Mouse (Mus musculus): ENCODE measurements around the gene Akap8l. TPM values are rescaled to one million over a fixed set of nuclear protein-coding genes. Genes with fewer than 3 reads are reported as not detected.

The Akap8l gene
- polyA plus RNA-seq, 1 experiment from 2014 or later: 101 TPM

DNA sequence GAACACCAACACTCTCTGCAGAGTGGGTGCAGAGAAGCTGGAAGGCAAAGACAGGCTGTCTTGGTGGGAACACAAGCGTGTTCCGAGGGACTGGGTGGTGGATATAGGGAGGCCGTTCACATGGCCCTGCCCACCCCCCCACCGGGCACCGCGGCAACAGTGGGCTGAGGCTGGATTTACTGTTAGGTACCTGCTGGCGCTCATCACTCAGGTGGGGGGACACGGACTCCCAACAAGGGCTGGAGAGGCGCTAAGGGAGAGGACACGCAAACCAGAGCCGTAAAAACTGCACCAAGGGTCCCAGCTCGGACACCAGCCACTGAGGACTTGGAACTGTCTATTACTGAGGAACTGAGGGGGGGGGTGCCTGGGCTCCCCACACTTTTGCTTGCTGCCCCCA lies 15.5 kb downstream of the Akap8l start:
- H3K27ac ChIP-seq (ENCODE audit: low read length): no peak overlapping the region
- no peak overlapping the region for H3K9ac ChIP-seq (ENCODE audit: low read length)
- H3K9me3 ChIP-seq (ENCODE audit: control insufficient read depth, low read length): no peaks in the 10 kb centered on the region
- no peaks in the 10 kb centered on the region for H3K27me3 ChIP-seq (ENCODE audit: control insufficient read depth, insufficient read depth, low read depth, low read length)
- H3K4me2 ChIP-seq (ENCODE audit: low read depth, low read length): no peak overlapping the region
- H3K4me3 ChIP-seq (ENCODE audit: low read length): no peak overlapping the region
- no peak for ATAC-seq (ENCODE audit: low read depth)
- H3K4me1 ChIP-seq (replicated peaks; ENCODE audit: control insufficient read depth, insufficient read depth, low read length): no peaks in the 10 kb centered on the region
- H3K36me3 ChIP-seq (ENCODE audit: control insufficient read depth, insufficient read depth, low read length): peaks cover 49% of the 10 kb centered on the region
- WGBS: 91% methylated on average over 12 of the region's 12 CpGs

- H3K9ac ChIP-seq (ENCODE audit: low read length): no peak overlapping the region
- H3K4me1 ChIP-seq (replicated peaks; ENCODE audit: control insufficient read depth, insufficient read depth, low read length): no peaks in the 10 kb centered on the region
- H3K27me3 ChIP-seq (ENCODE audit: control insufficient read depth, insufficient read depth, low read depth, low read length): no peaks in the 10 kb centered on the region
- H3K4me2 ChIP-seq (ENCODE audit: low read depth, low read length): no peak overlapping the region
- H3K36me3 ChIP-seq (ENCODE audit: control insufficient read depth, insufficient read depth, low read length): peaks cover 50% of the 10 kb centered on the region
- no peaks in the 10 kb centered on the region for H3K9me3 ChIP-seq (ENCODE audit: control insufficient read depth, low read length)
- no peak overlapping the region for H3K27ac ChIP-seq (ENCODE audit: low read length)
- H3K4me3 ChIP-seq (ENCODE audit: low read length): no peak overlapping the region
- WGBS: 67% methylated on average over 29 of the region's 31 CpGs
- ATAC-seq (ENCODE audit: low read depth): peak; percentile 19; the same call in 1 of the 2 replicates
These were observed 16.6 kb downstream of the Akap8l start for GRCm38 (mm10) chr17:32333675-32334303.

GRCm38 (mm10) chr17:32327501-32327900 lies 22.9 kb downstream of the Akap8l start:
- no peak for ATAC-seq (ENCODE audit: low read depth)
- Histone ChIP-seq H3K4me3 (ENCODE audit: low read length) (no peak overlapping the region), H3K9me3 (ENCODE audit: control insufficient read depth, low read length) (no peaks in the 10 kb centered on the region), H3K9ac (ENCODE audit: low read length) (no peak overlapping the region), H3K36me3 (ENCODE audit: control insufficient read depth, insufficient read depth, low read length) (peaks cover 36% of the 10 kb centered on the region), H3K27ac (ENCODE audit: low read length) (no peak overlapping the region), H3K4me2 (ENCODE audit: low read depth, low read length) (no peak overlapping the region), H3K27me3 (ENCODE audit: control insufficient read depth, insufficient read depth, low read depth, low read length) (no peaks in the 10 kb centered on the region), H3K4me1 (replicated peaks; ENCODE audit: control insufficient read depth, insufficient read depth, low read length) (no peaks in the 10 kb centered on the region)

GRCm38 (mm10) chr17:32322809-32323208 lies 27.6 kb downstream of the Akap8l start:
- H3K4me3 ChIP-seq (ENCODE audit: low read length): no peak overlapping the region
- no peak overlapping the region for H3K9ac ChIP-seq (ENCODE audit: low read length)
- H3K36me3 ChIP-seq (ENCODE audit: control insufficient read depth, insufficient read depth, low read length): peaks cover 20% of the 10 kb centered on the region
- ATAC-seq (ENCODE audit: low read depth): no peak
- H3K4me2 ChIP-seq (ENCODE audit: low read depth, low read length): no peak overlapping the region
- no peaks in the 10 kb centered on the region for H3K9me3 ChIP-seq (ENCODE audit: control insufficient read depth, low read length)
- no peaks in the 10 kb centered on the region for H3K27me3 ChIP-seq (ENCODE audit: control insufficient read depth, insufficient read depth, low read depth, low read length)
- no peak overlapping the region for H3K27ac ChIP-seq (ENCODE audit: low read length)
- WGBS: 86% methylated on average over 1 of the region's 1 CpGs
- H3K4me1 ChIP-seq (replicated peaks; ENCODE audit: control insufficient read depth, insufficient read depth, low read length): peaks cover 16% of the 10 kb centered on the region

DNA sequence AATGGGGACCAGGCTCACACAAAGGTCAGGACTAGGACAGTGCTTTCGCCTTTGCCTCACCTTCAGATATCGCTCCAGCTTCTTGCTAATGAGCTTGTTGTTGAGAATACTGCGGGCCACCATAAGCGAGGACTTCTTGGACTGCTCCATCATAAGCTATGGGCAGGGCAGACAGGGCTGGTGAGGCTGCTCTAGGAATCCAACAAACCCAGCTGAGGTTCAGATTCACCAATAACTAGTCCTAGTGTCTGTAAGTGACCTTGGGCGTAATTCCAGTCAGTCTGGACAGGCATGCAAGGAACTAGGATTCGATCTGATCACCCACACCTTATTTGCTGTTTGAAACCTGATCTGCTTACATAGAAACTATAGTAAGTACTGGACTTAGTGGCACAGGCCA lies 28.6 kb downstream of the Akap8l start:
- Histone ChIP-seq H3K36me3 (ENCODE audit: control insufficient read depth, insufficient read depth, low read length) (peaks cover 26% of the 10 kb centered on the region), H3K4me2 (ENCODE audit: low read depth, low read length) (peak overlapping the region; percentile 94), H3K4me1 (replicated peaks; ENCODE audit: control insufficient read depth, insufficient read depth, low read length) (peaks cover 16% of the 10 kb centered on the region), H3K9me3 (ENCODE audit: control insufficient read depth, low read length) (no peaks in the 10 kb centered on the region), H3K27me3 (ENCODE audit: control insufficient read depth, insufficient read depth, low read depth, low read length) (no peaks in the 10 kb centered on the region), H3K4me3 (ENCODE audit: low read length) (peak overlapping the region; percentile 97), H3K9ac (ENCODE audit: low read length) (peak overlapping the region; percentile 86), H3K27ac (ENCODE audit: low read length) (peak overlapping the region; percentile 95)
- no peak for ATAC-seq (ENCODE audit: low read depth)
- WGBS: 11% methylated on average over 6 of the region's 6 CpGs

- peak; percentile 71 for ATAC-seq (ENCODE audit: low read depth)
- peak overlapping the region; percentile 94 for H3K4me2 ChIP-seq (ENCODE audit: low read depth, low read length)
- WGBS: 1% methylated on average over 22 of the region's 23 CpGs
These were observed 29.0 kb downstream of the Akap8l start for GRCm38 (mm10) chr17:32321390-32321734.

GRCm38 (mm10) chr17:32320597-32321389 lies 29.6 kb downstream of the Akap8l start, which contains the start of gene Akap8:
Gene Akap8 (minus strand): TSS chr17:32321238.
- peak; percentile 99 for ATAC-seq (ENCODE audit: low read depth)
- WGBS: 0% methylated on average over 83 of the region's 83 CpGs
- Histone ChIP-seq H3K4me3 (ENCODE audit: low read length) (peak within 1 kb of the TSS; percentile 97), H3K27ac (ENCODE audit: low read length) (peak within 1 kb of the TSS; percentile 95), H3K4me2 (ENCODE audit: low read depth, low read length) (peak within 1 kb of the TSS; percentile 94), H3K4me1 (replicated peaks; ENCODE audit: control insufficient read depth, insufficient read depth, low read length) (peaks cover 16% of the 10 kb centered on the region), H3K9ac (ENCODE audit: low read length) (peak within 1 kb of the TSS; percentile 86), H3K9me3 (ENCODE audit: control insufficient read depth, low read length) (no peaks in the 10 kb centered on the region), H3K36me3 (ENCODE audit: control insufficient read depth, insufficient read depth, low read length) (peaks cover 29% of the 10 kb centered on the region), H3K27me3 (ENCODE audit: control insufficient read depth, insufficient read depth, low read depth, low read length) (no peaks in the 10 kb centered on the region)

More at GRCm38 (mm10) chr17:32321390-32321734, 29.0 kb downstream of the Akap8l start:
- peaks cover 16% of the 10 kb centered on the region for H3K4me1 ChIP-seq (replicated peaks; ENCODE audit: control insufficient read depth, insufficient read depth, low read length)
- H3K9ac ChIP-seq (ENCODE audit: low read length): peak overlapping the region; percentile 86
- H3K4me3 ChIP-seq (ENCODE audit: low read length): peak overlapping the region; percentile 97
- peak overlapping the region; percentile 95 for H3K27ac ChIP-seq (ENCODE audit: low read length)
- H3K36me3 ChIP-seq (ENCODE audit: control insufficient read depth, insufficient read depth, low read length): peaks cover 28% of the 10 kb centered on the region
- H3K27me3 ChIP-seq (ENCODE audit: control insufficient read depth, insufficient read depth, low read depth, low read length): no peaks in the 10 kb centered on the region
- H3K9me3 ChIP-seq (ENCODE audit: control insufficient read depth, low read length): no peaks in the 10 kb centered on the region

DNA sequence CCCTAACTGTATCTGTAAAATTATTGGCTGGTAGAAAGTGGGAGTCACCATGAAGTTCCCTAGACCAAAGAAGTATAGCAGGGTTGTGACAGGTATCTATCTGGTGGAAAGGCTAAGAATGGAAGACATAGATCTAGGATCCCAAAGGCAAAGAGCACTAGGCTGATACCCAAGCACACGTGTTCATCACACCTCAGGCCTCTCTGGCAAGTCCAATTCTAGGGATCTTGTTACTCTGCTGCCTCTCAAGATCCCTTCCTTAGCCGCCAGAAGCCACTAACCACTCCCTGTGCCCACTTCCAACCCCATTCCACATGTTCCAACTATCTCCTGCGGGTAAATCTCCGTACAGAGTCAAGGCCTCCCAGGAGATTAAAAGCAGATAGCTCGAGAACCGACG lies 30.5 kb downstream of the Akap8l start:
- Histone ChIP-seq H3K9me3 (ENCODE audit: control insufficient read depth, low read length) (no peaks in the 10 kb centered on the region), H3K4me2 (ENCODE audit: low read depth, low read length) (peak overlapping the region; percentile 80), H3K27me3 (ENCODE audit: control insufficient read depth, insufficient read depth, low read depth, low read length) (no peaks in the 10 kb centered on the region), H3K9ac (ENCODE audit: low read length) (peak overlapping the region; percentile 81), H3K4me3 (ENCODE audit: low read length) (peak overlapping the region; percentile 97), H3K27ac (ENCODE audit: low read length) (peak overlapping the region; percentile 91), H3K36me3 (ENCODE audit: control insufficient read depth, insufficient read depth, low read length) (peaks cover 34% of the 10 kb centered on the region), H3K4me1 (replicated peaks; ENCODE audit: control insufficient read depth, insufficient read depth, low read length) (peaks cover 16% of the 10 kb centered on the region)
- ATAC-seq (ENCODE audit: low read depth): no peak
- WGBS: 1% methylated on average over 7 of the region's 7 CpGs

DNA sequence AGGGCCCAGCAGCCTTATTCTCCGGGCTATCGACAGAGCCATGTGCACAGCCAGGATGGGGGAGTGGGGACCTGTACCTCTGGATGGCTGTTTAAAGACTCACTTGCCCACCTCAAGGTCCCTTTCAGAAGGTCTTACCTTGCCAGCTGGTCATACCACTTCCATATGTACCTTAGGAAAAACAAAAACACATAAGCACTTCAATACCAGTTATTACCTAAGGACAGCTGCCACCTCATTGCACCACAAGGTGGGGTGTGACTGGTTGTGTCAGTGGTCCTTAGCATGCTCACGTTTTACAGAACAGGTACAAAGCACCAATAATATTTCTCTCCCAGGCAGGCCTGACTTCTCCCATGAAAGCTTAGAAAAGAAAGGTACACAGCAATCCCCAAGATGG lies 32.7 kb downstream of the Akap8l start:
- Histone ChIP-seq H3K27ac (ENCODE audit: low read length) (no peak overlapping the region), H3K4me2 (ENCODE audit: low read depth, low read length) (no peak overlapping the region), H3K4me3 (ENCODE audit: low read length) (no peak overlapping the region), H3K9me3 (ENCODE audit: control insufficient read depth, low read length) (no peaks in the 10 kb centered on the region), H3K4me1 (replicated peaks; ENCODE audit: control insufficient read depth, insufficient read depth, low read length) (peaks cover 16% of the 10 kb centered on the region), H3K36me3 (ENCODE audit: control insufficient read depth, insufficient read depth, low read length) (peaks cover 42% of the 10 kb centered on the region), H3K9ac (ENCODE audit: low read length) (no peak overlapping the region), H3K27me3 (ENCODE audit: control insufficient read depth, insufficient read depth, low read depth, low read length) (no peaks in the 10 kb centered on the region)
- WGBS: 81% methylated on average over 3 of the region's 3 CpGs
- ATAC-seq (ENCODE audit: low read depth): no peak

Data from lung, embryonic 16.5 days (tissue).